Mouse (Mus musculus) mammary gland, adult 2 months (tissue): ENCODE data around the gene Sgpp1. TPM values are rescaled to one million over a fixed set of nuclear protein-coding genes. Genes with fewer than 3 reads are reported as not detected.

Experiments used
- polyA plus RNA-seq: library from polyadenylated mRNA; depleted of rRNA; stranded (reverse); fragments of >200 nt; gene quantifications from 2 replicates; pipeline ENCODE4 v1.2.3, GENCODE M21; 2012; ENCODE audit warnings: low replicate concordance; rRNA removed

Sgpp1 gene
- 39.6 and 48.7 TPM in 2 replicates for polyA plus RNA-seq

DNA sequence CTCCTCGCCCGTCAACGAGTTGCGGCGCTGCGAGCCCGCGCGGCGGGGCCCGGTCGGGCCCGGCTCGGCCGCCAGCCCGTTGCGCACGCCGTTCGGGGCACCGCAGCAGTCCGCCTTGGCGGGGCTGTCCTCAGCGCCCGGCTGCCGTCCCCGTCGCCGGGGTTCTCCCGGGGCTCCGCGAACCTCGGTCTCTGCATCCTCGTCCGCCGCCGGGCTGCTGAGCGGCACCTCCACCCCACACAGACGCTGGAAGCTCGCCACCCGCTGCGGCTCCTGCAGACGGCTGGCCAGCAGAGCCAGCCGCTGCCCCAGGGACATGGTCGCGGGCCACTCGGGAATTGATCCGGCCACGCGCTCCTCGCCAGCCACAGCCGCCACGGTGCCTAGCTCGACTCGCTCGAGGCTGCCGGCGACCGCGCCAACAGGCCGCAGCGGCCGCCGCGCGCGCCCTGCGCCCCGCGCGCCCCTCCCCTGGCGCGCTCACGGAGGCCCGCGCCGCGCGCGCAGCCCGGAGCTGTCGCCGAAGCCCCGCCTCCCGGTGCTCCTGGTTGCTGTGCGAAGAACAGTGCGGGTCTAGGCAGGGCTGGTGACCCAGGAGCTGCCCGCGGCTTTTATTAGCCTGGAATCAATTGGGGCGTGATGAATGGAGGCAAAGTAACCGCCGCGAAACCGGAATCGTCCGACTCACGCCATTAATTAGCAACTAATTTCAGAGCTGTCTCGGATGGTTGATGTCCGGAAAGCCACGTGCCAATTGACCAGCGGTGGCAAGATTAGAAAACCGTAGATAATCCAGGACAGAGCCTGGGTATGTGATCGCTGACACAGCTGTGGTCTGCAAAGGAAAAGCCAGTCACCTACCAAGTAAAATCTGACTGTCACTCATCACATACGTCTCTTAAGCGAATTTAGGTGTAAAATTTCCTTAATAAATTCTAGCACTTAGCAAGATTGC lies at the start of gene Sgpp1:
Gene Sgpp1 (minus strand): TSS at position 484 of the 955 bp plus-strand sequence.

GRCm38 (mm10) chr12:75669258-75670106 lies 66.0 kb downstream of the Sgpp1 start, which contains the start of gene Wdr89:
Gene Wdr89, minus strand, starts transcription at chr12:75669537.

Other genes with a start within 250 kb of the Sgpp1 start
- 10.3 and 29.5 TPM in 2 replicates for gene Ppp2r5e, start 139.5 kb downstream of the Sgpp1 start, polyA plus RNA-seq
- 2.4 and 2.6 TPM in 2 replicates for gene Wdr89, start 66.2 kb downstream of the Sgpp1 start, polyA plus RNA-seq
- gene Syne2, start 82.4 kb upstream of the Sgpp1 start, polyA plus RNA-seq, result 26.0 and 33.4 TPM in 2 replicates